Mouse (Mus musculus) right cerebral cortex, postnatal 14 days (tissue): ENCODE results near the gene Adssl1.

Source experiments
- DNase-seq: peaks from one replicate; pipeline ENCODE4 v3.0.0; 2022

Adssl1 gene

GRCm38 (mm10) chr12:112619686-112620353, at the start of gene Adssl1:
TSS of gene Adssl1 (plus strand) at chr12:112620045.
- peak; percentile 49 for DNase-seq

- no peak for DNase-seq
Observed at GRCm38 (mm10) chr12:112570160-112570559, 49.7 kb upstream of the Adssl1 start.

- DNase-seq, result no peak
Observed at GRCm38 (mm10) chr12:112571064-112571463, 48.8 kb upstream of the Adssl1 start.

GRCm38 (mm10) chr12:112575274-112575986, 44.4 kb upstream of the Adssl1 start:
- no peak for DNase-seq

- peak; percentile 49 for DNase-seq
Observed at GRCm38 (mm10) chr12:112576341-112576740, 43.5 kb upstream of the Adssl1 start.

- no peak for DNase-seq
Observed at GRCm38 (mm10) chr12:112576749-112577148, 43.1 kb upstream of the Adssl1 start.

GRCm38 (mm10) chr12:112578296-112579090, 41.4 kb upstream of the Adssl1 start:
- DNase-seq, result no peak

- DNase-seq, result no peak
Observed at GRCm38 (mm10) chr12:112579430-112579829, 40.4 kb upstream of the Adssl1 start.

GRCm38 (mm10) chr12:112579926-112580325, 39.9 kb upstream of the Adssl1 start:
- no peak for DNase-seq

- no peak for DNase-seq
Observed at GRCm38 (mm10) chr12:112581113-112581512, 38.7 kb upstream of the Adssl1 start.

GRCm38 (mm10) chr12:112584954-112585353, 34.9 kb upstream of the Adssl1 start:
- no peak for DNase-seq

GRCm38 (mm10) chr12:112585924-112586538, 33.8 kb upstream of the Adssl1 start:
- no peak for DNase-seq

GRCm38 (mm10) chr12:112587125-112588124, 32.4 kb upstream of the Adssl1 start:
- no peak for DNase-seq

- peak; percentile 79 for DNase-seq
Observed at GRCm38 (mm10) chr12:112588426-112589256, 31.2 kb upstream of the Adssl1 start, which contains the start of gene Inf2. TSS of gene Inf2 (plus strand) at chr12:112588784.

GRCm38 (mm10) chr12:112589491-112590191, 30.2 kb upstream of the Adssl1 start:
- no peak for DNase-seq

GRCm38 (mm10) chr12:112590566-112591239, 29.1 kb upstream of the Adssl1 start:
- no peak for DNase-seq

- no peak for DNase-seq
Observed at GRCm38 (mm10) chr12:112591240-112591639, 28.6 kb upstream of the Adssl1 start.

GRCm38 (mm10) chr12:112591730-112592129, 28.1 kb upstream of the Adssl1 start:
- DNase-seq, result no peak

- DNase-seq, result no peak
Observed at GRCm38 (mm10) chr12:112592985-112593734, 26.7 kb upstream of the Adssl1 start.
